Mouse (Mus musculus) cerebellum, adult 9-11 months (tissue): ENCODE results near the gene Actbl2.

Source experiments
- DNase-seq: peaks from one replicate; pipeline ENCODE4 v3.0.0; 2022

Actbl2 gene

DNA sequence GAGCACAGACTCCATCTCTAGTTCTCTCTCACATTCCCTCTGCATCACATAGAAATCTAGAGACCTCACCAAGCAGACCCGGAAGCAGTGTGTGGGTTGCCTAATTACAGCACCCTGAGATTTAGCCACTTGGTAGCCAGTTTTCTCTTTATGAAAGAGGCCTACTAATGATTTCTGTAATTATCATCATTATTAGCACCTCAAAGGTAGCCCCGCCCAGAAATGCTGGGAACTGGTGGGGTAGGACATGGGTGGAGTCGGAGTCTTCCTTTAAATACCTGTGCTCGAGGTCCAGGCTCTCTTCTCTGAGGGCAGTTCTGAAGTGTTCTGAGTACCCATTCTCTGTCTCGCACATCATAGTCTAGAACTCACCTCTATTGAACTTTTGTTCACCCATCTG lies at the start of gene Actbl2:
Gene Actbl2 (plus strand): TSS at position 301 of the 400 bp plus-strand sequence.
- DNase-seq: no peak

GRCm38 (mm10) chr13:111210649-111211378 lies 44.0 kb upstream of the Actbl2 start:
- no peak for DNase-seq

DNA sequence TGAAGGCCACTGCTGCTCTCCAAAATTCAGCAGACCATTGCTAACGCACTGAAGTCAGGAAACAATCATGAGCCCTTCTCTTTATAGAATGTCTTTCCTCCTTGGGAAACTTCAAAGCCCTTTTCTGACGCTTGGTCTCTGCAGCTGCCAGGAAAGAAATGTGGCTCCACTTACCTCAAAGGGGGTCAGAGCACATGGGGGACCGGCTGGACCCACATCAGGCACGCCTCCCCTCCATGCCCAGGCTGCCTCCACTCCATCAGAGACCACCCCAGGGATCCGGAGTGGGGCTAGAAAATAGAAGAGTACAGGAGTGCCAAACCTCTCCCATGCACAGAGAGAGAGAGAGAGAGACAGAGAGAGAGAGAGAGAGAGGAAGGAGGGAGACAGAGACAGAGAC lies 26.0 kb upstream of the Actbl2 start:
- no peak for DNase-seq

- DNase-seq: no peak
Observed at GRCm38 (mm10) chr13:111229541-111229940, 25.3 kb upstream of the Actbl2 start.

DNA sequence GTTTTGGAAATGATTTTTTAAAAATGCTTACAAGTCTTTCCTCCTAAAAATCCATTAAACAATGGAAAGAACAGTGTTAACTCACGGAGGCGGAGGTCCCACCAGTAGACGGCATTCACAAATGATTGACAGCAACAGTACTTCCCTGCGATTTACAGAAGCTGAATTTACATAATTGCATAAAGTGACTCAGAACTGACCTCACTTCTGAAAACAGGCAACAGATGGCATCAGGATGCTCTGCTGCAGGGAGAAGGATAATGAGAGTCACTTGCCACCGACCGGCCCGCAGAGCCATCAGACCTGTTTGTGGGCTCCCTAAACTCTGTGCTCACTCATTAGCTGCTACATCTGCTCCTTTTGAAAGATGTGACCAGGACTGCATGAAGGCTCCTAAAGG lies 22.4 kb upstream of the Actbl2 start:
- peak; percentile 59 for DNase-seq

GRCm38 (mm10) chr13:111233356-111233755 lies 21.5 kb upstream of the Actbl2 start:
- DNase-seq: no peak

GRCm38 (mm10) chr13:111234573-111234972 lies 20.2 kb upstream of the Actbl2 start:
- no peak for DNase-seq

DNA sequence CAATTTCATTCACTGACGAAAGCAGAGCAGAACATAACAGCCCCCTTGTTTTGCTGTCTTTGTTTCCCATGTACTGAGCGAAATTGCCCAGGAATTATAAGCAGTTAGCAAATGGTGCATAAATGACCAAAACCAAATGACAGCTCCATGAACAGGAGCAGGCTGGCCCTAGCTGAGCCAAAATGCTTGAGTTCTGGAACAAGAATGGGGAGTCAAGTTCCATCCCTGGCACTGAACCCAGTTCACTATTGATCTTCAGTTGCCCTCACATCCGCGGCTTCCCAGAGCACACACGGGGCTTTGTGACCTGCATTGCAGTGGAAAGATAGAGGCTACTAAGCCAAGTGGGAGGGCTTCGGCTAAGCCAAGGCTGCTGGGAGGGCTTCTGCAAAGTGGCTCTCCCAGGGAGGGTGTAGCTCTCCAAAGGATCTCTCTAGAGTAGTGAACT lies 19.1 kb upstream of the Actbl2 start:
- peak; percentile 55 for DNase-seq

DNA sequence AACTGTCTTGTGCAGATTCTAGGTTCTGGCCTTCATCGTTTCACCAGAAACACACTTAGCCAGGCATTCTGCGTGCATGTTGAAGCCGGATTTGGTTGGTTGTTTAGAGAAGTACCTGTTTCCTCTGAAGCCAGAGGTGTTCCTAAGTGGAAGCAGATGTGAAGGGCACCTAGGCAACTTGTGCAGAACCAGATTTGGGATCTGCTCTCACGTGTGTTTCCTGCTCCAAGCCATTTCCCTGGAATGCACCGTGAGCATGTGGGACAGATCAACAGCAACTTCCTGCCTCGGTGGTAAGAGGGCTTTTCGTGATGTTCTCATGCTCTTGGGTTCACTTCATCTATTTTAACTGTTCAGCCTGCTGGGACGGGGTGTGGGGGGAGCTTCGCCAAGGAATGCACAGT lies 18.4 kb upstream of the Actbl2 start:
- DNase-seq: no peak

DNA sequence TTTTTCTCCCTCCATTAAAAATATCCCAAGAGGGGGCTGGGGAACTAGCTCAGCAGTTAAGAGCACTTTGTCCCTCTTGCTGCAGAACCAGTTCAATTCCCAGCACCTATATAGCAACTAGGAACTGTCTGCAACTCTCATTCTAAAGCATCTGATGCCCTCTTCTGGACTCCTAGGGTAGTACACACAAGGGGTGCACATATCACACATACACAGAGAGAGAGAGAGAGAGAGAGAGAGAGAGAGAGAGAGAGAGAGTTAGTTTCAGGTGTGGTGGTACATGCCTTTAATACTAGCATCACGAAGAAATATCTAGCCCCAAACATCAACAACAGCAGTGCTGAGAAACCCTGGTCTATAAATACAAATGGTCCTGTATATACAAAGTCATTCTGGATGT lies 17.5 kb upstream of the Actbl2 start:
- no peak for DNase-seq

DNA sequence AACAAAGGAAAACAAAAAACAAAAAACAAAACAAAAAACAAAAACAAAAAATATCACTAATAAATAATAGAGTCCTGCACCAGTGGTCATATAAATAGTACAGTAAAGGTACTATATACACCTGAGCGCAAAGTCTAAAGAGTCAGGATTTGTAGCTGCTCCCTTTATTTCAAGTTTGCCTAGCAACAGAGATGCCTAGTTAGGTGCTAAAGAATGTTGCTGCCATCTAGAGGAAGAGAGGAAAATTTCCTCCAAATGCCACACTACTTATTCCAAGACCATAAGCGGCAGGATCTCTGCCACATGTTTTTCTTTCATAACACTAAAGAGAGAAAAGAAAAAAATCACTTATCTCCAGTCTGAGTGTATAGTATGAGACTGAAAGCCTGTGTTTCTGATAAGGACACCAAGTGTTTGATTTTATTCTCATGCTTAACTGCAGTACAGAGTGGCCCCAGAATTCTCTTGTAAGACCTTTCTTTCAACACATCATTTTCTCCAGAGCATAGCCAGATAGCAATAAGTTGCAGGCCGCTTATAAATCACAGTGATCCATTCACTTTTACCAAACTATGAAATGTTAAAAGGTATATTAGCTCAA lies 16.8 kb upstream of the Actbl2 start:
- DNase-seq: peak; percentile 19

DNA sequence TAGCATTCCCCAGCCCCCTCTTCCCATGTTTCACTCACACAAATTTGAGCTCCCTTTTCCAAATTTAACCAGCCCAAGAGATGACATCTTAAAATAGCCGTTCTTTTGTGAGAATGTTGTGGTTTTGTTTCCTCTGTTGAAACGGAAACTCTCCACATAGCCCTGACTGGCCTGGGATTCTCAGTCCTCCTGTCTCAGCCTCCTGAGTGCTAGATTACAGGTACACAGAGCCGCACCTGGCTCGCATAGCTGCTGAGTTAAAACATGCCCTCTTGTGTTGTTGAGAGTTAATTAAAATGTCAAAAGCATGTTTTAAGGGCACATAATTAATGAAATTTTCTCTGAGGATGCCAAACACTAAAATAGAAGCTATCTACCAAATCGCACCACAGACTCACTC lies 3.7 kb upstream of the Actbl2 start:
- DNase-seq: no peak

DNA sequence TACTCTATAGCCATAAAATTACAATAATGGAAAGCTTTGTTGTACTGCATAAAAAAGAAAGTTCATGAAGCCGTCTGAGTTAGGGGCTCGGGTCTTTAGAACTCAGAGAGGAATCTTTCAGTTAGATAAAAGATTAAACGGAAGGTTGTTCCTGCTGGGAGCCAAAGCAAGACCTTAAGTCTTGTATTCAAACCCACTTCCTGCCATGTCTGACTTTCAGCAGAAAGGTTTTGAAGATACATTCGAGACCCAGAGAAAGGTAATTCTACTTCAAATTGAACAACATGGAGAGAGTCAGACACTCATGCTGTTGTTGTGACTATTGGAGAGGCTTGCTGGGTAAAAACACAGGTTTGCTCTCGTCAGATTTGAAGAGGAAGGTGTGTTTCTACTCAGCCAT lies 3.0 kb upstream of the Actbl2 start:
- DNase-seq: no peak

DNA sequence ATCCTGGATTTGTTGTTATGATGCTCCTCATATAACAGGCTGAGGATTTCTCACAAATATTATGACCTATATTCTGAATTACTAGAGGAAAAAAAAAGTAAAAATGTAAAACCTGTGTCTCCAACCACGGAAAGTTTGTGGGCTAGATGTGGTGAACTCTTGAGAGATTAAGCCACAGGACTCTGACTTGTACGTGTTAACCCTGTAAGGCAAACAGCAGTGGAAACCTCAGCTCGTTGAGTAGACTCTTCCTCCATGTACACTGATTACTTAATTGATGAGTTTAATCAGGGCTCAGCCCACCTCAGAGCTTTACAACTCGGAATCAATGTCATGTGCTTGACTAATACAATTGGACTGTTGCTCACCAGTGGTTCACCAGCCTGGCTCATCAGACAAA lies 3.2 kb downstream of the Actbl2 start:
- DNase-seq: no peak

- DNase-seq: no peak
Observed at GRCm38 (mm10) chr13:111258424-111259092, 3.7 kb downstream of the Actbl2 start.

- DNase-seq: no peak
Observed at GRCm38 (mm10) chr13:111259093-111259491, 4.3 kb downstream of the Actbl2 start.

GRCm38 (mm10) chr13:111259711-111260110 lies 4.9 kb downstream of the Actbl2 start:
- no peak for DNase-seq

GRCm38 (mm10) chr13:111263186-111263585 lies 8.4 kb downstream of the Actbl2 start:
- DNase-seq: no peak

- DNase-seq: no peak
Observed at GRCm38 (mm10) chr13:111263758-111264157, 8.9 kb downstream of the Actbl2 start.

GRCm38 (mm10) chr13:111265231-111266000 lies 10.6 kb downstream of the Actbl2 start:
- no peak for DNase-seq

DNA sequence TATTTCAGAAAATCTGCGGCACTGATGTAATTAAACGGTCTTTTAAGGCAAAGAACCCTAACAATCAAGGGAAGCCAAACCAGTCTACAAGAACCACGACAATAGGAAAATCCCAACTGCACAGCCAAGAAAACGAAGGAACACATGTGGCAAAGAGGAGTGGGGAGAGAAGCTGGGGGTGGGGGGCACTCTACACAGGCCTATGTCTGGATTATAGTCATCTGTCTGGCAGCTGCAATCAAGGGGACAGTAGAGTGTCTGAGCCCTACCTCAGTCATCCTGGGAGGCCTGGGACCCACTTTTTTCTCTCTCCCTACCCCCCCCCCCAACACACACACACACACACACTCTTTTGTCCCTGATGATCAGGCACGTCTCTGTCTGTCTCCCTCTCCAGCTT lies 12.0 kb downstream of the Actbl2 start:
- DNase-seq: no peak

DNA sequence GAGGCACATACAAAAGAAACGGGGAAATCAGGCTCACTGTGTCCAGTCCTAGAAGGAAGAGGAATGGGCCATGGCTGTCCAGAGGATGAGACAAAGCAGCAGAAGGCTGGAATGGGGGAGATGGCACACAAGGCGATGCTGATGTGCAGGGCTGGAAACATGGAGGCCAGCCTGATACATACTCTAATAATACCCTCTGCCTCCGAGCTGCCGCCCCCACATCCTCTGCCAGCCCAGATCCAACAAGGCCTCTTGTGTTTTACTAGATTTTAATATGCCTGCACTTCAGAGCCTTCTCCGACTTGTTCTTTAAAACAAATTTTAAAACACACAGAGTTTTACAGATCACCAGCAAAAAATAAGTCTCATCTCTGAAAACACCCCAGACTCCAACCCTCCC lies 14.2 kb downstream of the Actbl2 start:
- no peak for DNase-seq

DNA sequence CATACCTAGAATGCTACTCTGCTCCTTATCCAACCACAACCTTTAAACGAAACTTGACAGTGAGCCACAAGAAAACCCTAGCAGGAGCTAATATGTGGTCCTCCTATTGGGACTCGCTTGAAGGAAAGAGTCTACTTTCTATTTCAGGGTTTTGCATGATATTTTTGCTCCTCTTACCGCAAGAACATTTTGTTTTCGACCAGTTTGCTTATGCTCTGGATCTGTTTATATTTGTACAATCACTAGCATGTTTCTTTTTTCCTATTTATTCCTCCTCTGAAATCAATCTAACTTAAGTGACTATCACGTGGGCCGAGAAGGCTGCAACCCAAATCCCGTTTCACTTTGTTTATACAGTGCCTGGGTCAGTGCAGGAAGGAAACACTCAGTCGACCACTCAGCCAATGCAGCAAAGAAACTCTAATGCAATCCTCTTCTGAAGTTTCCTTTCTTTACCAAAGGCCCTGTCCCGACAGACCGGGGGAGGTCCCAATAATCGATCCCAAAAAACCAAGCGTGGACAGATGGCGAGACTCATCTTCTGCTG lies 15.0 kb downstream of the Actbl2 start:
- DNase-seq: no peak
